In genomic region chr13:21172241-21173027, GRCm38 (mm10) we compare ENCODE assay signal across 8 mouse cellular contexts. TPM values are rescaled to one million over a fixed set of nuclear protein-coding genes. Genes with fewer than 3 reads are reported as not detected.
DNase-seq lines count a peak whose midpoint lies in the region; ATAC-seq and TF ChIP-seq lines count a peak whose summit lies in the region.

No protein-coding gene starts in this region.

- DNase-seq in CD4-positive, CD25-positive, alpha-beta regulatory T cell, adult 2 months (ENCODE audit: low read depth, low spot score) = peak; percentile 76
- DNase-seq in cerebellum, adult 8-10 months = peak; percentile 75
- peak; percentile 91 for DNase-seq in forebrain, postnatal 0 days
- peak; percentile 81 for DNase-seq in hindbrain, embryonic 10.5 days (ENCODE audit: low spot score)
- peak; percentile 69 to 78 for DNase-seq in left cerebral cortex, adult 2 months (ENCODE audit: extremely low spot score in 1 of 2, low spot score in 2 of 2)
- peak; percentile 86 for DNase-seq in lung, postnatal 36 days
- DNase-seq in right cerebral cortex, postnatal 10 days (ENCODE audit: low spot score in 2 of 2) = peak; percentile 75 to 84

- H3K4me1 ChIP-seq in forebrain, postnatal 0 days (ENCODE audit: insufficient read depth) = no peaks in the 10 kb centered on the region
- H3K4me1 ChIP-seq in hindbrain, embryonic 10.5 days (replicated peaks) = peaks cover 31% of the 10 kb centered on the region

- peak overlapping the region; percentile 52 for H3K4me3 ChIP-seq in forebrain, postnatal 0 days (ENCODE audit: low read depth, low read length)
- peak overlapping the region; percentile 61 for H3K4me3 ChIP-seq in hindbrain, embryonic 10.5 days
- peak overlapping the region; percentile 41 for H3K4me3 ChIP-seq in left cerebral cortex, adult 2 months

- no peaks in the 10 kb centered on the region for H3K27me3 ChIP-seq in forebrain, postnatal 0 days (ENCODE audit: insufficient read depth, low read length)
- H3K27me3 ChIP-seq in hindbrain, embryonic 10.5 days (ENCODE audit: insufficient read depth, poor library complexity, severe bottlenecking) = no peaks in the 10 kb centered on the region

- WGBS in forebrain, postnatal 0 days = under 1% methylated on average over 16 of the region's 16 CpGs
- WGBS in hindbrain, embryonic 10.5 days = under 1% methylated on average over 16 of the region's 16 CpGs

- 0 out of 2 replicates have a peak overlapping the region, but pooled peaks have one; percentile 14 for H3K9ac ChIP-seq in forebrain, postnatal 0 days

- no peaks in the 10 kb centered on the region for H3K36me3 ChIP-seq in forebrain, postnatal 0 days (ENCODE audit: insufficient read depth)
- H3K36me3 ChIP-seq in hindbrain, embryonic 10.5 days = no peaks in the 10 kb centered on the region

- intact Hi-C loops in left cerebral cortex, adult 2 months (cut with DNase I) = loop anchor here (2.0 to 5.0 kb wide), 2 partner anchors 154 to 855 kb away; no protein-coding TSS in a partner anchor

- peak; percentile 34 for TF ChIP-seq CTCF in forebrain, postnatal 0 days (IDR thresholded peaks at IDR 0.05; ENCODE audit: low read depth)
- TF ChIP-seq CTCF in left cerebral cortex, adult 2 months (IDR thresholded peaks at IDR 0.05) = no peak; the same call in 1 of the 2 replicates

- H3K27ac ChIP-seq in forebrain, postnatal 0 days (ENCODE audit: low read depth, low read length) = no peak overlapping the region
- H3K27ac ChIP-seq in hindbrain, embryonic 10.5 days = peak overlapping the region; percentile 13; the same call in 1 of the 2 replicates
- no peak overlapping the region for H3K27ac ChIP-seq in left cerebral cortex, adult 2 months

- H3K9me3 ChIP-seq in forebrain, postnatal 0 days (ENCODE audit: low read length) = no peaks in the 10 kb centered on the region
- no peaks in the 10 kb centered on the region for H3K9me3 ChIP-seq in hindbrain, embryonic 10.5 days

- no peak for ATAC-seq in CD4-positive, CD25-positive, alpha-beta regulatory T cell, adult 4 months
- ATAC-seq in forebrain, postnatal 0 days = peak; percentile 52

- peak overlapping the region; percentile 50 for H3K4me2 ChIP-seq in forebrain, postnatal 0 days (ENCODE audit: low read depth)

RNA-seq across cellular contexts. Expression of gene Trim27, which starts 6.8 kb away (rescaled TPM):
- polyA plus RNA-seq in CD4-positive, CD25-positive, alpha-beta regulatory T cell, adult 4 months (2017; shearing (Covaris generic)) = 10 to 100 TPM; 10.5 to 13.5 TPM
- total RNA-seq in forebrain, postnatal 0 days (2014; rRNA removed) = 81.7 and 90.9 TPM in 2 replicates
- polyA plus RNA-seq in forebrain, postnatal 0 days (2015; fragmentation: Nextera tagmentation; extraction: Ambion mirVana) = 72.7 and 85.3 TPM in 2 replicates
- 157 and 163 TPM in 2 replicates for polyA plus RNA-seq in hindbrain, embryonic 10.5 days (2016; fragmentation: Nextera tagmentation; extraction: Ambion mirVana)
- total RNA-seq in left cerebral cortex, adult 2 months (2021) = 10 to 100 TPM; 33.6 to 36.5 TPM

RNA-seq across cellular contexts. Expression of gene Olfr1368, which starts 26.8 kb away (rescaled TPM):
- polyA plus RNA-seq in CD4-positive, CD25-positive, alpha-beta regulatory T cell, adult 4 months (2017; shearing (Covaris generic)) = not detected
- total RNA-seq in forebrain, postnatal 0 days (2014; rRNA removed) = not detected in 2 replicates
- polyA plus RNA-seq in forebrain, postnatal 0 days (2015; fragmentation: Nextera tagmentation; extraction: Ambion mirVana) = not detected in 2 replicates
- polyA plus RNA-seq in hindbrain, embryonic 10.5 days (2016; fragmentation: Nextera tagmentation; extraction: Ambion mirVana) = not detected in 2 replicates
- total RNA-seq in left cerebral cortex, adult 2 months (2021) = not detected

RNA-seq across cellular contexts. Expression of gene Olfr263, which starts 43.0 kb away (rescaled TPM):
- not detected for polyA plus RNA-seq in CD4-positive, CD25-positive, alpha-beta regulatory T cell, adult 4 months (2017; shearing (Covaris generic))
- total RNA-seq in forebrain, postnatal 0 days (2014; rRNA removed) = not detected in 2 replicates
- not detected in 2 replicates for polyA plus RNA-seq in forebrain, postnatal 0 days (2015; fragmentation: Nextera tagmentation; extraction: Ambion mirVana)
- polyA plus RNA-seq in hindbrain, embryonic 10.5 days (2016; fragmentation: Nextera tagmentation; extraction: Ambion mirVana) = not detected in 2 replicates
- not detected for total RNA-seq in left cerebral cortex, adult 2 months (2021)
